Mouse (Mus musculus): Measurements from ENCODE around the gene Padi2. TPM values are rescaled to one million over a fixed set of nuclear protein-coding genes. Genes with fewer than 3 reads are reported as not detected.

Padi2 gene
- 0.95 and 2.3 TPM in 2 replicates for polyA plus RNA-seq (2014; fragmentation: Nextera tagmentation; extraction: Ambion mirVana)

- Histone ChIP-seq H3K4me2 (ENCODE audit: low read depth, low read length) (peak within 1 kb of the TSS; percentile 74), H3K27ac (ENCODE audit: low read depth, low read length) (no peak within 1 kb of the TSS), H3K27me3 (ENCODE audit: control insufficient read depth, insufficient read depth, low read length) (peaks cover 8% of the 10 kb centered on the region; the same call in 1 of the 2 replicates), H3K4me3 (ENCODE audit: low read depth, low read length) (peak within 1 kb of the TSS; percentile 33), H3K36me3 (ENCODE audit: control insufficient read depth, insufficient read depth, low read length) (no peaks in the 10 kb centered on the region), H3K9ac (replicated peaks; ENCODE audit: low read depth, low read length) (no peak within 1 kb of the TSS), H3K4me1 (ENCODE audit: control insufficient read depth, insufficient read depth, low read length) (0 out of 2 replicates have a peak, but pooled peaks cover 7% of the 10 kb centered on the region), H3K9me3 (ENCODE audit: control insufficient read depth, low read length) (no peaks in the 10 kb centered on the region)
- WGBS: 2% methylated on average over 37 of the region's 37 CpGs
- ATAC-seq (ENCODE audit: low read depth): peak; percentile 83
Observed at GRCm38 (mm10) chr4:140906076-140906826, at the start of gene Padi2. Padi2 (plus strand) TSS chr4:140906344.

- H3K9ac ChIP-seq (replicated peaks; ENCODE audit: low read depth, low read length): no peak overlapping the region
Observed at GRCm38 (mm10) chr4:140857041-140857440, 49.1 kb upstream of the Padi2 start.

GRCm38 (mm10) chr4:140857813-140858212 lies 48.3 kb upstream of the Padi2 start:
- WGBS: 90% methylated on average over 7 of the region's 7 CpGs
- Histone ChIP-seq H3K27me3 (ENCODE audit: control insufficient read depth, insufficient read depth, low read length) (no peaks in the 10 kb centered on the region), H3K4me1 (ENCODE audit: control insufficient read depth, insufficient read depth, low read length) (no peaks in the 10 kb centered on the region), H3K4me3 (ENCODE audit: low read depth, low read length) (no peak overlapping the region), H3K9me3 (ENCODE audit: control insufficient read depth, low read length) (no peaks in the 10 kb centered on the region), H3K4me2 (ENCODE audit: low read depth, low read length) (no peak overlapping the region), H3K27ac (ENCODE audit: low read depth, low read length) (no peak overlapping the region), H3K36me3 (ENCODE audit: control insufficient read depth, insufficient read depth, low read length) (no peaks in the 10 kb centered on the region), H3K9ac (replicated peaks; ENCODE audit: low read depth, low read length) (no peak overlapping the region)
- ATAC-seq (ENCODE audit: low read depth): no peak

More at GRCm38 (mm10) chr4:140857041-140857440, 49.1 kb upstream of the Padi2 start:
- no peak for ATAC-seq (ENCODE audit: low read depth)
- Histone ChIP-seq H3K4me1 (ENCODE audit: control insufficient read depth, insufficient read depth, low read length) (no peaks in the 10 kb centered on the region), H3K9me3 (ENCODE audit: control insufficient read depth, low read length) (no peaks in the 10 kb centered on the region), H3K27me3 (ENCODE audit: control insufficient read depth, insufficient read depth, low read length) (no peaks in the 10 kb centered on the region), H3K4me2 (ENCODE audit: low read depth, low read length) (no peak overlapping the region), H3K27ac (ENCODE audit: low read depth, low read length) (no peak overlapping the region), H3K4me3 (ENCODE audit: low read depth, low read length) (no peak overlapping the region), H3K36me3 (ENCODE audit: control insufficient read depth, insufficient read depth, low read length) (no peaks in the 10 kb centered on the region)
- 86% methylated on average over 5 of the region's 5 CpGs for WGBS

GRCm38 (mm10) chr4:140859291-140859690 lies 46.9 kb upstream of the Padi2 start:
- H3K27ac ChIP-seq (ENCODE audit: low read depth, low read length): no peak overlapping the region
- H3K4me3 ChIP-seq (ENCODE audit: low read depth, low read length): no peak overlapping the region
- H3K27me3 ChIP-seq (ENCODE audit: control insufficient read depth, insufficient read depth, low read length): no peaks in the 10 kb centered on the region
- no peak for ATAC-seq (ENCODE audit: low read depth)
- no peak overlapping the region for H3K9ac ChIP-seq (replicated peaks; ENCODE audit: low read depth, low read length)
- no peaks in the 10 kb centered on the region for H3K9me3 ChIP-seq (ENCODE audit: control insufficient read depth, low read length)
- H3K4me1 ChIP-seq (ENCODE audit: control insufficient read depth, insufficient read depth, low read length): no peaks in the 10 kb centered on the region
- no peak overlapping the region for H3K4me2 ChIP-seq (ENCODE audit: low read depth, low read length)
- WGBS: 89% methylated on average over 11 of the region's 11 CpGs
- no peaks in the 10 kb centered on the region for H3K36me3 ChIP-seq (ENCODE audit: control insufficient read depth, insufficient read depth, low read length)

GRCm38 (mm10) chr4:140860125-140860766 lies 45.9 kb upstream of the Padi2 start:
- Histone ChIP-seq H3K4me3 (ENCODE audit: low read depth, low read length) (no peak overlapping the region), H3K27me3 (ENCODE audit: control insufficient read depth, insufficient read depth, low read length) (no peaks in the 10 kb centered on the region), H3K4me1 (ENCODE audit: control insufficient read depth, insufficient read depth, low read length) (no peaks in the 10 kb centered on the region), H3K9me3 (ENCODE audit: control insufficient read depth, low read length) (no peaks in the 10 kb centered on the region), H3K4me2 (ENCODE audit: low read depth, low read length) (no peak overlapping the region), H3K36me3 (ENCODE audit: control insufficient read depth, insufficient read depth, low read length) (no peaks in the 10 kb centered on the region), H3K9ac (replicated peaks; ENCODE audit: low read depth, low read length) (no peak overlapping the region), H3K27ac (ENCODE audit: low read depth, low read length) (no peak overlapping the region)
- 60% methylated on average over 7 of the region's 7 CpGs for WGBS
- no peak for ATAC-seq (ENCODE audit: low read depth)

GRCm38 (mm10) chr4:140860767-140861147 lies 45.4 kb upstream of the Padi2 start:
- Histone ChIP-seq H3K36me3 (ENCODE audit: control insufficient read depth, insufficient read depth, low read length) (no peaks in the 10 kb centered on the region), H3K27ac (ENCODE audit: low read depth, low read length) (no peak overlapping the region), H3K9ac (replicated peaks; ENCODE audit: low read depth, low read length) (no peak overlapping the region), H3K4me1 (ENCODE audit: control insufficient read depth, insufficient read depth, low read length) (no peaks in the 10 kb centered on the region), H3K27me3 (ENCODE audit: control insufficient read depth, insufficient read depth, low read length) (no peaks in the 10 kb centered on the region), H3K4me3 (ENCODE audit: low read depth, low read length) (no peak overlapping the region), H3K9me3 (ENCODE audit: control insufficient read depth, low read length) (no peaks in the 10 kb centered on the region), H3K4me2 (ENCODE audit: low read depth, low read length) (no peak overlapping the region)
- 93% methylated on average over 7 of the region's 7 CpGs for WGBS
- no peak for ATAC-seq (ENCODE audit: low read depth)

GRCm38 (mm10) chr4:140862036-140862650 lies 44.0 kb upstream of the Padi2 start:
- ATAC-seq (ENCODE audit: low read depth): no peak
- WGBS: 78% methylated on average over 11 of the region's 11 CpGs
- no peaks in the 10 kb centered on the region for H3K27me3 ChIP-seq (ENCODE audit: control insufficient read depth, insufficient read depth, low read length)
- H3K9me3 ChIP-seq (ENCODE audit: control insufficient read depth, low read length): no peaks in the 10 kb centered on the region
- H3K9ac ChIP-seq (replicated peaks; ENCODE audit: low read depth, low read length): no peak overlapping the region
- no peak overlapping the region for H3K27ac ChIP-seq (ENCODE audit: low read depth, low read length)
- no peaks in the 10 kb centered on the region for H3K4me1 ChIP-seq (ENCODE audit: control insufficient read depth, insufficient read depth, low read length)
- H3K4me3 ChIP-seq (ENCODE audit: low read depth, low read length): no peak overlapping the region
- no peaks in the 10 kb centered on the region for H3K36me3 ChIP-seq (ENCODE audit: control insufficient read depth, insufficient read depth, low read length)
- H3K4me2 ChIP-seq (ENCODE audit: low read depth, low read length): no peak overlapping the region

- 7% methylated on average over 14 of the region's 14 CpGs for WGBS
- H3K4me3 ChIP-seq (ENCODE audit: low read depth, low read length): no peak overlapping the region
- ATAC-seq (ENCODE audit: low read depth): no peak
- H3K9ac ChIP-seq (replicated peaks; ENCODE audit: low read depth, low read length): no peak overlapping the region
- no peak overlapping the region for H3K27ac ChIP-seq (ENCODE audit: low read depth, low read length)
- H3K9me3 ChIP-seq (ENCODE audit: control insufficient read depth, low read length): no peaks in the 10 kb centered on the region
- no peak overlapping the region; the same call in 1 of the 2 replicates for H3K4me2 ChIP-seq (ENCODE audit: low read depth, low read length)
- no peaks in the 10 kb centered on the region for H3K4me1 ChIP-seq (ENCODE audit: control insufficient read depth, insufficient read depth, low read length)
- H3K27me3 ChIP-seq (ENCODE audit: control insufficient read depth, insufficient read depth, low read length): no peaks in the 10 kb centered on the region
- no peaks in the 10 kb centered on the region for H3K36me3 ChIP-seq (ENCODE audit: control insufficient read depth, insufficient read depth, low read length)
Observed at GRCm38 (mm10) chr4:140868484-140869190, 37.5 kb upstream of the Padi2 start.
